Mouse (Mus musculus) stomach, postnatal 0 days (tissue): Measurements from ENCODE around the gene Ccdc60. TPM values are rescaled to one million over a fixed set of nuclear protein-coding genes. Genes with fewer than 3 reads are reported as not detected.
"Not testable (repeated sequence)": the region's sequence is repeated elsewhere in the genome, so short reads cannot be mapped to it uniquely, and the experiment has no call there.

Experiments used
- ATAC-seq: fragments of 200-750 bp; cut with Nextera tagmentation; 2 replicates; pipeline ENCODE4 v1.8.0; 2017; ENCODE audit not compliant: low FRiP score, low TSS enrichment
- DNase-seq: peaks from one replicate; pipeline ENCODE4 v3.0.0-alpha.2; 2016; ENCODE audit warnings: low spot score
- H3K27ac ChIP-seq: fragments of 300-500 bp; sonication (generic); replicated peaks from 2 replicates; pipeline ENCODE4 v1.5.1; 2014; ENCODE audit warnings: mild to moderate bottlenecking, control low read depth
- H3K27me3 ChIP-seq: fragments of 300-500 bp; sonication (generic); 2 replicates; pipeline ENCODE4 v1.6.1; 2014; ENCODE audit warnings: low read length; ENCODE audit not compliant: control insufficient read depth, insufficient read depth
- H3K36me3 ChIP-seq: fragments of 300-500 bp; sonication (generic); 2 replicates; pipeline ENCODE4 v1.6.1; 2014; ENCODE audit warnings: low read length, mixed read lengths; ENCODE audit not compliant: control insufficient read depth, insufficient read depth
- H3K4me1 ChIP-seq: fragments of 300-500 bp; sonication (generic); replicated peaks from 2 replicates; pipeline ENCODE4 v1.6.1; 2014; ENCODE audit warnings: antibody characterized with exemption; ENCODE audit not compliant: control insufficient read depth, insufficient read depth
- H3K4me2 ChIP-seq: fragments of 300-500 bp; sonication (generic); replicated peaks from 2 replicates; pipeline ENCODE4 v1.6.1; 2014; ENCODE audit warnings: low read depth, mild to moderate bottlenecking, control low read depth, moderate library complexity
- H3K4me3 ChIP-seq: fragments of 300-500 bp; sonication (generic); 2 replicates; pipeline ENCODE4 v1.5.1; 2014; ENCODE audit warnings: low read depth, low read length, control low read depth
- H3K9ac ChIP-seq: fragments of 300-500 bp; sonication (generic); 2 replicates; pipeline ENCODE4 v1.6.1; 2014; ENCODE audit warnings: mild to moderate bottlenecking, low read length, control low read depth, mixed read lengths
- H3K9me3 ChIP-seq: fragments of 300-500 bp; sonication (generic); 2 replicates; pipeline ENCODE4 v1.6.1; 2016; ENCODE audit warnings: low read length; ENCODE audit not compliant: control insufficient read depth
- CTCF ChIP-seq: IDR thresholded peaks from 2 replicates; pipeline ENCODE4 v1.5.1; 2016; ENCODE audit warnings: antibody characterized with exemption, low read depth, mild to moderate bottlenecking, moderate library complexity
- EP300 ChIP-seq: optimal IDR thresholded peaks from 2 replicates; pipeline ENCODE3; 2016; ENCODE audit warnings: antibody characterized with exemption
- WGBS: fragments of 180-500 bp; shearing (Covaris S2); extraction: QIAGEN DNeasy Blood & Tissue Kit; methylation state at CpG from one replicate; pipeline ENCODE4 v1.1.7; 2014; 5-methylcytosine and 5-hydroxymethylcytosine counted together
- polyA plus RNA-seq: library from polyadenylated mRNA; unstranded; fragments of >200 nt; fragmentation: Nextera tagmentation; extraction: Ambion mirVana; gene quantifications from 2 replicates; pipeline ENCODE4 v1.2.1, GENCODE M21; 2015

Gene Ccdc60
- polyA plus RNA-seq, 1 experiment from 2014 or later: 1.3 TPM

DNA sequence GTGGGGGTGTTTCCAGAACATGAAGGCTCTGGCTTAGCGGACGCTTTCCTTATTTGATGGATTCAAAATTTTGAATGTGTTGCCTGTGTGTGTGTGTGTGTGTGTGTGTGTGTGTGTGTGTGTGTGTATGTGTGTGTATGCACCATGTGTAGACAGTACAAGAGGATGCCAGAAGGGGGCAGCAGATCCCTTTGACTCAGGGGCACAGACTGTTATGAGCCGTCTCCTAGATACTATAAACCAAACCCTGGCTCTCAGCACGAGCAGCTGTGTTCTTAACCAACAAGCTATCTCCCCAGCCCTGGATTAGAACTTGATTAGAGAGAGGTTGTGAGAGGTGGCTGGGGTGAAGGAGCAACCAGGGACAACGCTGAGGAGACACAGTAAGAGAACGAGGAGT lies 117.1 kb downstream of the Ccdc60 start:
- no peaks in the 10 kb centered on the region for H3K4me1 ChIP-seq
- DNase-seq: no peak
- H3K9me3 ChIP-seq: no peaks in the 10 kb centered on the region
- H3K9ac ChIP-seq: no peak overlapping the region
- H3K4me2 ChIP-seq: no peak overlapping the region
- no peak overlapping the region for H3K27ac ChIP-seq
- no peak for TF ChIP-seq EP300
- TF ChIP-seq CTCF: no peak
- whole genome bisulfite sequencing: 84% methylated on average over 6 of the region's 6 CpGs
- H3K36me3 ChIP-seq: no peaks in the 10 kb centered on the region
- H3K27me3 ChIP-seq: no peaks in the 10 kb centered on the region
- H3K4me3 ChIP-seq: no peak overlapping the region
- ATAC-seq: no peak

DNA sequence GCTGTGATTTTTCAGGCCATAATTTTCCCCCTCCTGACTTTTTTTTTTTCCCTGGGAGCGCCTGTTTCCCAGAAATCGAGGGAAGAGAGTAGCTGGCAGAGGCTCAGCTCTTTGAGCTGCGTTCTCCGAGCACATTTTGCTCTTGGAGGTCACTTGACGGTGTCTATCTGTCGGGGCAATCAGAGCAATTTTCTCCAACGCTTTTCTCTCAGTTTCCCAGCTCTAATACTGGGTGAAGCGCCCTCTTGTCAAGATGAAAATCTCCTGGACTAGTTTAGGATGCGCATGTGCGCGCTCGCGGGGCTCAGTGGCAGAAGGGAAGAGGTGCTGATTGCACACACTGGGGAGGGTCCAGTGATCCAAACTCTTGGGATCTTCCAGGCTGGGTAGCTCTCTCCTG lies 121.8 kb downstream of the Ccdc60 start:
- no peak for ATAC-seq
- 72% methylated on average over 13 of the region's 13 CpGs for WGBS

GRCm38 (mm10) chr5:116165203-116165888 lies 123.4 kb downstream of the Ccdc60 start:
- H3K4me3 ChIP-seq: no peak overlapping the region
- no peaks in the 10 kb centered on the region for H3K36me3 ChIP-seq
- no peaks in the 10 kb centered on the region for H3K27me3 ChIP-seq
- no peaks in the 10 kb centered on the region for H3K4me1 ChIP-seq
- whole genome bisulfite sequencing: 61% methylated on average over 11 of the region's 11 CpGs
- ATAC-seq (no peak), DNase-seq (no peak)
- H3K27ac ChIP-seq: no peak overlapping the region
- no peak overlapping the region for H3K9ac ChIP-seq
- TF ChIP-seq CTCF (no peak), EP300 (no peak)
- no peak overlapping the region for H3K4me2 ChIP-seq
- no peaks in the 10 kb centered on the region for H3K9me3 ChIP-seq

More for the DNA sequence above, 121.8 kb downstream of the Ccdc60 start:
- no peaks in the 10 kb centered on the region for H3K9me3 ChIP-seq
- no peak for TF ChIP-seq EP300
- no peak for TF ChIP-seq CTCF
- no peak overlapping the region for H3K4me2 ChIP-seq
- no peak overlapping the region for H3K9ac ChIP-seq
- H3K4me1 ChIP-seq: no peaks in the 10 kb centered on the region
- DNase-seq: no peak
- no peaks in the 10 kb centered on the region for H3K27me3 ChIP-seq
- no peak overlapping the region for H3K4me3 ChIP-seq
- no peaks in the 10 kb centered on the region for H3K36me3 ChIP-seq
- H3K27ac ChIP-seq: no peak overlapping the region

- H3K4me3 ChIP-seq: no peak overlapping the region
- no peaks in the 10 kb centered on the region for H3K4me1 ChIP-seq
- H3K27me3 ChIP-seq: no peaks in the 10 kb centered on the region
- no peaks in the 10 kb centered on the region for H3K9me3 ChIP-seq
- WGBS: 9% methylated on average over 2 of the region's 2 CpGs
- ATAC-seq (no peak), DNase-seq (no peak)
- TF ChIP-seq CTCF (no peak), EP300 (no peak)
- H3K9ac ChIP-seq: no peak overlapping the region
- H3K4me2 ChIP-seq: no peak overlapping the region
- H3K27ac ChIP-seq: no peak overlapping the region
- H3K36me3 ChIP-seq: no peaks in the 10 kb centered on the region
Measured at GRCm38 (mm10) chr5:116154811-116155210, 134.0 kb downstream of the Ccdc60 start.

GRCm38 (mm10) chr5:116146446-116146845 lies 142.3 kb downstream of the Ccdc60 start:
- H3K4me2 ChIP-seq, H3K27ac ChIP-seq, H3K4me1 ChIP-seq, H3K9ac ChIP-seq, H3K27me3 ChIP-seq, ATAC-seq, H3K36me3 ChIP-seq, H3K9me3 ChIP-seq, H3K4me3 ChIP-seq, DNase-seq: not testable (repeated sequence)

GRCm38 (mm10) chr5:116144711-116145110 lies 144.1 kb downstream of the Ccdc60 start:
- Histone ChIP-seq H3K27me3 (no peaks in the 10 kb centered on the region), H3K27ac (no peak overlapping the region), H3K9me3 (no peaks in the 10 kb centered on the region), H3K4me3 (no peak overlapping the region), H3K36me3 (no peaks in the 10 kb centered on the region), H3K4me1 (no peaks in the 10 kb centered on the region), H3K4me2 (no peak overlapping the region), H3K9ac (no peak overlapping the region)
- ATAC-seq: no peak
- WGBS: 73% methylated on average over 12 of the region's 12 CpGs
- DNase-seq: no peak
- no peak for TF ChIP-seq EP300
- TF ChIP-seq CTCF: no peak
